Mouse (Mus musculus): ENCODE data around the gene Pcsk1.

DNA sequence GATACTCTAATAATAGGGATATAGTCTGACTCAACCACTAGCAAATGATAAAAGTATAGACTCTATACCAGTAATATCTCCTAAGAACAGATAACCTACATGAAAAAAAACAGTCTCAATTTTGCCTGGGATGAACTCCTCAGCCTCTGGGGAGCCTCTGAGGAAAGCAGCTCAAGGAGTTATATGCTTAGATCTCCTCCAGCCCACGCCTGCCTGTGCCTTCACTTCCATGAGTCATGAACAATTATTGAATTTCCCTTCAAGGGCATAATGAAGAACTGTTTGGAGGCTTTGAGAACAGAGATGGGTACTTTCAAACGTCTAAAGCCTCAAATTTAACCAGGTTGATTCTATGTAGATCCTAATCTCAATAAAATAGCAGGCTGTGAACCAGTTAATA, 23.5 kb downstream of the Pcsk1 start:
- TF ChIP-seq CTCF (conservative IDR thresholded peaks at IDR 0.05; ENCODE audit: low read length), result no peak
- TF ChIP-seq NANOG (IDR thresholded peaks at IDR 0.05; ENCODE audit: borderline replicate concordance, low read length), result no peak
- no peak for TF ChIP-seq POU5F1 (IDR thresholded peaks at IDR 0.05; ENCODE audit: borderline replicate concordance, low read length)
